Mouse (Mus musculus) kidney, adult 2 months (tissue): ENCODE results near the gene Tead1.

Experiments
- CTCF ChIP-seq: fragments of 200-500 bp; conservative IDR thresholded peaks from 2 replicates; pipeline ENCODE4 v1.5.1; 2011; ENCODE audit warnings: low read depth, mild to moderate bottlenecking, control low read depth, low read length, moderate library complexity, mixed read lengths; ENCODE audit not compliant: insufficient read depth, insufficient read length
- POLR2A ChIP-seq: fragments of 200-500 bp; IDR thresholded peaks from one replicate; pipeline ENCODE4 v1.6.1; 2011; ENCODE audit warnings: low read depth, low read length, control low read depth

DNA sequence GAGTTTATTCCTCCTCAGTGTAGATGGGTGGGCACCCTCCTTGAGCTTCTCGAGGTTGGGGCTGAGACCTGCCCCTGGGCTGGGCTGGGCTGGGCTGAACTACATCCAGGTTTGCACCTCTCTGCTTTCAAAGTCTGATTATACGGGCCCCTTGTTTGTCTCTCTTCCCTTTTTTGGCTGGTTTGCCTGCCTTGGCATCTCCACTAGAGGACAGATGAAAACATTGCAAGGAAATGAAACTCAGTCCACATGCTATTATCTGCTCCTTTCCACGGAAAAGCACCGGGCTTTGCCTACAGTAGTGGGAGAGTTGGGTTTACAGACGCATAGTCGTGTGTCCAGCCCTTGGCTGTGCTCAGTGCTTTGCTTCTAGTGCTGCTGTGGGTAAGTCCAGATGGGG, 60.1 kb downstream of the Tead1 start:
- TF ChIP-seq POLR2A = no peak
- no peak for TF ChIP-seq CTCF
